In the genomic region with DNA sequence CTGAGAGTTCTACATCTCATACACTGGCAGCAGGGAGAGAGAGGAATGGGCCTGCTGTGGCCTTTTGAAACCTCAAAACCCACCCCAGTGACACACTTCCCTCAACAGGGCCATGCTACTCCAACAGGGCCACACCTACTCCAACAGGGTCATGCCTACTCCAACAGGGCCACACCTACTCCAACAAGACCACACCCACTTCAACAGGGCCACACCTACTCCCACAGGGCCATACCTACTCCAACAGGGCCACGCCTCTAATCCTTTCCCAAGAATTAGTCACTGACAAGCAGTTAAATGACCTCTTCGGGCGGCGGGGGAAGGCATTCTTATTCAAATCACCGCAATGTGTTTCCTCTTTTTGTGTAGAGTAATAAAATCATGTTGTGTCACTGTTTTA, we compare ENCODE assay signal across 21 mouse cellular contexts. TPM values are rescaled to one million over a fixed set of nuclear protein-coding genes. Genes with fewer than 3 reads are reported as not detected.
DNase-seq lines count a peak whose midpoint lies in the region; ATAC-seq and TF ChIP-seq lines count a peak whose summit lies in the region.
"Had no signal": no experiment of that assay in that cellular context is flagged by ENCODE, and none has a peak within 500 bp of the region (broad histone marks: within the 10 kb centered on the region; RNA-seq: fewer than 3 reads in every experiment).

No protein-coding gene starts in this region.

- no peak overlapping the region for H3K4me3 ChIP-seq in lung, adult 2 months (replicated peaks; ENCODE audit: extremely low read depth, low read depth, low read length)
- H3K4me3 ChIP-seq in bone marrow macrophage, adult 2 months (ENCODE audit: insufficient read depth, low read length): no peak overlapping the region
- H3K4me3 ChIP-seq in liver, embryonic 16.5 days (ENCODE audit: low read depth, low read length): no peak overlapping the region
- H3K4me3 ChIP-seq: forebrain, embryonic 13.5 days; limb, embryonic 12.5 days; midbrain, embryonic 13.5 days had no signal

- H3K9me3 ChIP-seq in liver, embryonic 16.5 days (replicated peaks; ENCODE audit: control insufficient read depth, low read length): no peaks in the 10 kb centered on the region
- H3K9me3 ChIP-seq: forebrain, embryonic 13.5 days; limb, embryonic 12.5 days; midbrain, embryonic 13.5 days had no signal

- no peak for TF ChIP-seq CTCF in lung, adult 2 months (IDR thresholded peaks at IDR 0.05; ENCODE audit: insufficient read depth, low read length)
- no peak for TF ChIP-seq CTCF in bone marrow macrophage, adult 2 months (IDR thresholded peaks at IDR 0.05; ENCODE audit: low read depth, low read length)

- peak overlapping the region; percentile 44 for H3K27ac ChIP-seq in bone marrow macrophage, adult 2 months (ENCODE audit: insufficient read depth, low read depth, low read length)
- H3K27ac ChIP-seq in liver, embryonic 16.5 days (ENCODE audit: low read length): no peak overlapping the region
- H3K27ac ChIP-seq: forebrain, embryonic 13.5 days; hindbrain, postnatal 0 days; limb, embryonic 12.5 days; midbrain, embryonic 13.5 days had no signal

- H3K9ac ChIP-seq in liver, embryonic 16.5 days (ENCODE audit: low read depth, low read length): no peak overlapping the region
- H3K9ac ChIP-seq: forebrain, embryonic 13.5 days; limb, embryonic 12.5 days; lung, embryonic 14.5 days; midbrain, embryonic 13.5 days had no signal

- peak; percentile 27; the same call in 1 of the 2 replicates for ATAC-seq in liver, embryonic 16.5 days (ENCODE audit: low read depth)
- ATAC-seq: forebrain, embryonic 13.5 days; hindbrain, postnatal 0 days; intestine, postnatal 0 days; midbrain, embryonic 13.5 days had no signal

- WGBS in lung, adult 2 months: 74% methylated on average over 5 of the region's 5 CpGs
- WGBS in liver, embryonic 16.5 days (ENCODE audit: insufficient replicate concordance): 76% methylated on average over 5 of the region's 5 CpGs

- H3K4me1 ChIP-seq in lung, adult 2 months (ENCODE audit: control insufficient read depth, insufficient read depth, low read length): no peaks in the 10 kb centered on the region
- H3K4me1 ChIP-seq in bone marrow macrophage, adult 2 months (ENCODE audit: control insufficient read depth, insufficient read depth, low read length): peaks cover 28% of the 10 kb centered on the region
- no peaks in the 10 kb centered on the region for H3K4me1 ChIP-seq in liver, embryonic 16.5 days (ENCODE audit: control insufficient read depth, low read depth, low read length)
- H3K4me1 ChIP-seq: forebrain, embryonic 13.5 days; midbrain, embryonic 13.5 days had no signal

- H3K4me2 ChIP-seq in liver, embryonic 16.5 days (ENCODE audit: low read depth, low read length): no peak overlapping the region
- H3K4me2 ChIP-seq: forebrain, embryonic 13.5 days; limb, embryonic 12.5 days; lung, embryonic 14.5 days; midbrain, embryonic 13.5 days had no signal

- H3K27me3 ChIP-seq in liver, embryonic 16.5 days (ENCODE audit: control insufficient read depth, insufficient read depth, low read depth, low read length): no peaks in the 10 kb centered on the region
- H3K27me3 ChIP-seq: forebrain, embryonic 13.5 days; limb, embryonic 12.5 days; midbrain, embryonic 13.5 days had no signal

- TF ChIP-seq POLR2A in lung, adult 2 months (IDR thresholded peaks at IDR 0.05; ENCODE audit: borderline replicate concordance, extremely low read depth, low read depth, low read length): no peak
- TF ChIP-seq POLR2A in bone marrow macrophage, adult 2 months (IDR thresholded peaks at IDR 0.05; ENCODE audit: borderline replicate concordance, low read depth, low read length): no peak

- peak; percentile 11 for DNase-seq in lung, postnatal 36 days
- DNase-seq in lung, adult 2 months: no peak
- DNase-seq in thymus, adult 18-20 months: no peak
- no peak for DNase-seq in natural killer cell, adult 2 months (ENCODE audit: low spot score in 2 of 2)
- no peak for DNase-seq in retina, embryonic 14.5 days (ENCODE audit: low spot score)
- DNase-seq: adrenal gland, postnatal 10 days; cerebellum, adult 18-20 months; gastrocnemius, postnatal 10 days; heart, adult 18-20 months; heart, postnatal 4 days; lung, embryonic 14.5 days; right cerebral cortex, postnatal 14 days; spleen, adult 18-20 months; thymus, adult 2 months had no signal

- no peaks in the 10 kb centered on the region for H3K36me3 ChIP-seq in liver, embryonic 16.5 days (ENCODE audit: control insufficient read depth, insufficient read depth)
- H3K36me3 ChIP-seq: limb, embryonic 12.5 days; midbrain, embryonic 13.5 days had no signal

RNA-seq across cellular contexts. Expression of a gene that starts 47.1 kb away (rescaled TPM):
- polyA plus RNA-seq in lung, adult 2 months (2012; rRNA removed): 20.1 and 24.5 TPM in 2 replicates
- 142 and 148 TPM in 2 replicates for polyA plus RNA-seq in bone marrow macrophage, adult 2 months (2012; ENCODE audit: insufficient read depth, insufficient read length, missing spikeins)
- 57.3 and 59.6 TPM in 2 replicates for polyA plus RNA-seq in liver, embryonic 16.5 days (2015; fragmentation: Nextera tagmentation; extraction: Ambion mirVana)
